Mouse (Mus musculus) forebrain, embryonic 11.5 days (tissue): ENCODE measurements around the gene Shank2. TPM values are rescaled to one million over a fixed set of nuclear protein-coding genes. Genes with fewer than 3 reads are reported as not detected.

Experiments
- ATAC-seq: fragments of 200-750 bp; cut with Nextera tagmentation; replicated peaks from 2 replicates; pipeline ENCODE4 v1.8.0; 2017; ENCODE audit warnings: moderate TSS enrichment; ENCODE audit not compliant: low FRiP score
- DNase-seq: peaks from one replicate; pipeline ENCODE4 v3.0.0-alpha.2; 2017; ENCODE audit warnings: low spot score
- H3K27ac ChIP-seq: fragments of 300-500 bp; sonication (generic); 2 replicates; pipeline ENCODE4 v1.5.1; 2014; ENCODE audit warnings: low read depth, low read length
- H3K27me3 ChIP-seq: fragments of 300-500 bp; sonication (generic); 2 replicates; pipeline ENCODE4 v1.6.1; 2014; ENCODE audit warnings: mild to moderate bottlenecking, low read length, mixed read lengths; ENCODE audit not compliant: control insufficient read depth, insufficient read depth
- H3K36me3 ChIP-seq: fragments of 300-500 bp; sonication (generic); 2 replicates; pipeline ENCODE4 v1.6.1; 2014; ENCODE audit warnings: mild to moderate bottlenecking, low read length, moderate library complexity, mixed read lengths; ENCODE audit not compliant: control insufficient read depth, insufficient read depth
- H3K4me1 ChIP-seq: fragments of 300-500 bp; sonication (generic); replicated peaks from 2 replicates; pipeline ENCODE4 v1.6.1; 2014; ENCODE audit warnings: low read length, mixed read lengths; ENCODE audit not compliant: control insufficient read depth, insufficient read depth
- H3K4me2 ChIP-seq: fragments of 300-500 bp; sonication (generic); 2 replicates; pipeline ENCODE4 v1.6.1; 2014; ENCODE audit warnings: low read depth, mild to moderate bottlenecking, low read length, moderate library complexity, mixed read lengths; ENCODE audit not compliant: severe bottlenecking
- H3K4me3 ChIP-seq: fragments of 300-500 bp; sonication (generic); 2 replicates; pipeline ENCODE4 v1.5.1; 2014; ENCODE audit warnings: low read depth, low read length
- H3K9ac ChIP-seq: fragments of 300-500 bp; sonication (generic); 2 replicates; pipeline ENCODE4 v1.6.1; 2014; ENCODE audit warnings: low read length
- H3K9me3 ChIP-seq: fragments of 300-500 bp; sonication (generic); 2 replicates; pipeline ENCODE4 v1.6.1; 2016; ENCODE audit warnings: low read length, mixed read lengths; ENCODE audit not compliant: control insufficient read depth
- WGBS: fragments of 180-500 bp; shearing (Covaris S2); extraction: QIAGEN DNeasy Blood & Tissue Kit; methylation state at CpG from one replicate; pipeline ENCODE4 v1.1.7; 2014; 5-methylcytosine and 5-hydroxymethylcytosine counted together
- polyA plus RNA-seq: library from polyadenylated mRNA; unstranded; fragments of >200 nt; fragmentation: Nextera tagmentation; extraction: Ambion mirVana; gene quantifications from 2 replicates; pipeline ENCODE4 v1.2.1, GENCODE M21; 2014

Gene Shank2
- polyA plus RNA-seq: 2.2 TPM in 2 replicates

- H3K4me2 ChIP-seq: no peak within 1 kb of the TSS
- no peak within 1 kb of the TSS for H3K27ac ChIP-seq
- no peaks in the 10 kb centered on the region for H3K4me1 ChIP-seq
- ATAC-seq (no peak), DNase-seq (no peak)
- H3K9me3 ChIP-seq: no peaks in the 10 kb centered on the region
- 82% methylated on average over 3 of the region's 3 CpGs for WGBS
- no peak within 1 kb of the TSS for H3K4me3 ChIP-seq
- H3K36me3 ChIP-seq: no peaks in the 10 kb centered on the region
- H3K9ac ChIP-seq: no peak within 1 kb of the TSS
- no peaks in the 10 kb centered on the region for H3K27me3 ChIP-seq
These were observed at the start of gene Shank2 for GRCm38 (mm10) chr7:144001628-144002027. Gene Shank2, plus strand, starts transcription at chr7:144001928.

GRCm38 (mm10) chr7:143952130-143952529 is 49.6 kb upstream of the Shank2 start:
- Histone ChIP-seq H3K27ac (no peak overlapping the region), H3K36me3 (no peaks in the 10 kb centered on the region), H3K4me3 (no peak overlapping the region), H3K27me3 (no peaks in the 10 kb centered on the region), H3K9ac (no peak overlapping the region), H3K9me3 (no peaks in the 10 kb centered on the region; the same call in 1 of the 2 replicates), H3K4me1 (no peaks in the 10 kb centered on the region), H3K4me2 (no peak overlapping the region)
- WGBS: 80% methylated on average over 3 of the region's 3 CpGs
- ATAC-seq (no peak), DNase-seq (no peak)

GRCm38 (mm10) chr7:143956575-143957295 is 45.0 kb upstream of the Shank2 start:
- H3K9ac ChIP-seq: no peak overlapping the region

GRCm38 (mm10) chr7:143958030-143958565 is 43.6 kb upstream of the Shank2 start:
- Histone ChIP-seq H3K36me3 (no peaks in the 10 kb centered on the region), H3K27me3 (no peaks in the 10 kb centered on the region), H3K9me3 (no peaks in the 10 kb centered on the region), H3K27ac (no peak overlapping the region), H3K9ac (no peak overlapping the region), H3K4me1 (no peaks in the 10 kb centered on the region), H3K4me2 (no peak overlapping the region), H3K4me3 (no peak overlapping the region)
- DNase-seq (no peak), ATAC-seq (no peak)
- WGBS: 58% methylated on average over 11 of the region's 11 CpGs

More at GRCm38 (mm10) chr7:143956575-143957295, 45.0 kb upstream of the Shank2 start:
- Histone ChIP-seq H3K4me3 (no peak overlapping the region), H3K27ac (no peak overlapping the region), H3K4me2 (no peak overlapping the region), H3K4me1 (no peaks in the 10 kb centered on the region), H3K9me3 (no peaks in the 10 kb centered on the region), H3K36me3 (no peaks in the 10 kb centered on the region), H3K27me3 (no peaks in the 10 kb centered on the region)
- DNase-seq (no peak), ATAC-seq (no peak)
- WGBS: 83% methylated on average over 6 of the region's 6 CpGs

GRCm38 (mm10) chr7:143963813-143964212 is 37.9 kb upstream of the Shank2 start:
- no peak for ATAC-seq
- no peak for DNase-seq

GRCm38 (mm10) chr7:143966621-143967020 is 35.1 kb upstream of the Shank2 start:
- Histone ChIP-seq H3K9ac (no peak overlapping the region), H3K27me3 (no peaks in the 10 kb centered on the region), H3K36me3 (no peaks in the 10 kb centered on the region), H3K27ac (no peak overlapping the region), H3K9me3 (no peaks in the 10 kb centered on the region), H3K4me1 (no peaks in the 10 kb centered on the region), H3K4me2 (no peak overlapping the region), H3K4me3 (no peak overlapping the region)
- DNase-seq: no peak
- no peak for ATAC-seq
- 89% methylated on average over 7 of the region's 7 CpGs for WGBS

More at GRCm38 (mm10) chr7:143963813-143964212, 37.9 kb upstream of the Shank2 start:
- Histone ChIP-seq H3K4me3 (no peak overlapping the region), H3K4me2 (no peak overlapping the region), H3K36me3 (no peaks in the 10 kb centered on the region), H3K9ac (no peak overlapping the region), H3K9me3 (no peaks in the 10 kb centered on the region), H3K27me3 (no peaks in the 10 kb centered on the region), H3K4me1 (no peaks in the 10 kb centered on the region), H3K27ac (no peak overlapping the region)
- WGBS: 82% methylated on average over 5 of the region's 5 CpGs

GRCm38 (mm10) chr7:143977491-143977830 is 24.3 kb upstream of the Shank2 start:
- no peaks in the 10 kb centered on the region for H3K36me3 ChIP-seq
- ATAC-seq: no peak
- DNase-seq: no peak
- no peak overlapping the region for H3K9ac ChIP-seq
- peaks cover 6% of the 10 kb centered on the region for H3K4me1 ChIP-seq
- H3K4me2 ChIP-seq: peak overlapping the region; percentile 95
- peak overlapping the region; percentile 39 for H3K4me3 ChIP-seq
- no peak overlapping the region for H3K27ac ChIP-seq
- peaks cover 44% of the 10 kb centered on the region for H3K27me3 ChIP-seq
- WGBS: 14% methylated on average over 5 of the region's 5 CpGs
- H3K9me3 ChIP-seq: no peaks in the 10 kb centered on the region

GRCm38 (mm10) chr7:143977831-143978682 is 23.7 kb upstream of the Shank2 start:
- no peaks in the 10 kb centered on the region for H3K9me3 ChIP-seq
- peak; percentile 70 for DNase-seq
- H3K27me3 ChIP-seq: peaks cover 44% of the 10 kb centered on the region
- H3K9ac ChIP-seq: peak overlapping the region; percentile 5; the same call in 1 of the 2 replicates
- WGBS: under 1% methylated on average over 60 of the region's 67 CpGs
- no peak overlapping the region for H3K27ac ChIP-seq
- ATAC-seq: peak; percentile 71
- peak overlapping the region; percentile 39 for H3K4me3 ChIP-seq
- no peaks in the 10 kb centered on the region for H3K36me3 ChIP-seq
- H3K4me1 ChIP-seq: peaks cover 6% of the 10 kb centered on the region
- H3K4me2 ChIP-seq: peak overlapping the region; percentile 95
